Mouse (Mus musculus) heart, postnatal 0 days (tissue): ENCODE results near the gene Slc16a11. TPM values are rescaled to one million over a fixed set of nuclear protein-coding genes. Genes with fewer than 3 reads are reported as not detected.

Source experiments
- ATAC-seq: fragments of 200-750 bp; cut with Nextera tagmentation; 2 replicates; pipeline ENCODE4 v1.8.0; 2017; ENCODE audit warnings: low read depth, moderate number of reproducible peaks, moderate library complexity; ENCODE audit not compliant: insufficient read depth
- DNase-seq: peaks from one replicate; pipeline ENCODE4 v3.0.0-alpha.2; 2016; ENCODE audit warnings: low spot score
- H3K27ac ChIP-seq: fragments of 300-500 bp; sonication (generic); 2 replicates; pipeline ENCODE4 v1.5.1; 2014; ENCODE audit warnings: low read depth, mild to moderate bottlenecking
- H3K27me3 ChIP-seq: fragments of 300-500 bp; sonication (generic); 2 replicates; pipeline ENCODE4 v1.6.1; 2014; ENCODE audit warnings: low read length, mixed read lengths; ENCODE audit not compliant: control insufficient read depth, insufficient read depth
- H3K36me3 ChIP-seq: fragments of 300-500 bp; sonication (generic); replicated peaks from 2 replicates; pipeline ENCODE4 v1.6.1; 2014; ENCODE audit warnings: low read length, mixed read lengths; ENCODE audit not compliant: control insufficient read depth, insufficient read depth
- H3K4me1 ChIP-seq: fragments of 300-500 bp; sonication (generic); 2 replicates; pipeline ENCODE4 v1.6.1; 2014; ENCODE audit warnings: antibody characterized with exemption; ENCODE audit not compliant: control insufficient read depth, insufficient read depth
- H3K4me2 ChIP-seq: fragments of 300-500 bp; sonication (generic); 2 replicates; pipeline ENCODE4 v1.6.1; 2014; ENCODE audit warnings: low read depth, mild to moderate bottlenecking, low read length, moderate library complexity
- H3K4me3 ChIP-seq: fragments of 300-500 bp; sonication (generic); 2 replicates; pipeline ENCODE4 v1.5.1; 2014; ENCODE audit warnings: low read depth, low read length
- H3K9ac ChIP-seq: fragments of 300-500 bp; sonication (generic); replicated peaks from 2 replicates; pipeline ENCODE4 v1.6.1; 2014; ENCODE audit warnings: low read depth, low read length, mixed read lengths
- H3K9me3 ChIP-seq: fragments of 300-500 bp; sonication (generic); replicated peaks from 2 replicates; pipeline ENCODE4 v1.6.1; 2016; ENCODE audit warnings: low read length; ENCODE audit not compliant: control insufficient read depth
- CTCF ChIP-seq: IDR thresholded peaks from 2 replicates; pipeline ENCODE4 v1.5.1; 2016; ENCODE audit warnings: antibody characterized with exemption, control low read depth, low read depth
- EP300 ChIP-seq: IDR thresholded peaks from 2 replicates; pipeline ENCODE4 v1.6.1; 2016; ENCODE audit warnings: antibody characterized with exemption, low read depth
- WGBS: fragments of 180-500 bp; shearing (Covaris S2); extraction: QIAGEN DNeasy Blood & Tissue Kit; methylation state at CpG from one replicate; pipeline ENCODE4 v1.1.7; 2014; 5-methylcytosine and 5-hydroxymethylcytosine counted together
- polyA plus RNA-seq: library from polyadenylated mRNA; unstranded; fragments of >200 nt; fragmentation: Nextera tagmentation; extraction: Ambion mirVana; gene quantifications from 2 replicates; pipeline ENCODE4 v1.2.1, GENCODE M21; 2015
- total RNA-seq: library from RNA; depleted of rRNA; stranded (reverse); fragments of >200 nt; gene quantifications from 2 replicates; pipeline ENCODE4 v1.2.3, GENCODE M21; 2014; ENCODE audit warnings: low replicate concordance

Slc16a11 gene
- total and polyA plus RNA-seq, 2 experiments from 2014 or later: 0.25 TPM; not detected in 1

DNA sequence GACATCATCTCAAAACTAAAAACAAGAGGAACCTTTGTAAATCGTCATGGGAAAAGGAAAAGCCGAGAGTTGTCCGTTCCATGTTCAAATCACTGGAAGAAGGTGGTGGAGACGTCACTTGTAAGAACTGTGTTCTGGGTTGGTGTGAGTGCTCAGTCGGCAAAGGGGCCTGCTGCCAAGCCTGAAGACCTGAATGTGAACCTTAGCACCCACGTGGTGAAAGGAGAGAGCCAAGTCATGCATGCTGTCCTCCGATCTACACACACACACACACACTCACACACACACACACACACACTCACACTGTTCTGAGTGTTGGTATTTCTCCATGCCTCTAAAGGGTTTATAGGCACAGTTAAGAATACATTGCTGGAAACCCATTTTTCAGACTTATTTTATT is 41.4 kb upstream of the Slc16a11 start:
- Histone ChIP-seq H3K4me2 (no peak overlapping the region), H3K4me1 (no peaks in the 10 kb centered on the region), H3K27ac (no peak overlapping the region), H3K36me3 (no peaks in the 10 kb centered on the region), H3K9me3 (no peaks in the 10 kb centered on the region), H3K4me3 (no peak overlapping the region), H3K9ac (no peak overlapping the region), H3K27me3 (no peaks in the 10 kb centered on the region)
- TF ChIP-seq CTCF (no peak), EP300 (no peak)
- WGBS: 72% methylated on average over 7 of the region's 7 CpGs
- ATAC-seq: no peak
- no peak for DNase-seq

DNA sequence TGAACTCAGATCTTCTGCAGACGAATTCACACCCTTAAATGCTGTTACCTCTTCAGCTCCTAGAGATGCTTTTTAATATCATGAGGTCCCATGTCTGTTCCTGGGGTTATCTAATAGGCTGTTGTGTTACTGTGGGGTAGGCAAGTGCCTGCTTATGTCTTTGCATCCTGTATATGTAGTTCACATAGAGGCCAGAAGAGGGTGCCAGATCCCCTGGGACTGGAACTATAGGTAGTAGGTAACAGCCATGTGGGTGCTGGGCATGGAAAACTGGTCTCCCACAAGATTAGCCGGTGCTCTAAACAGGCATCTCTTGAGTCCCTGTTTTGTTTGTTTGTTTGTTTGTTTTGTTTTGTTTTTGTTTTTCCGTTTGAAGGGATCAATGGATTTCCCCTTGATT is 40.7 kb upstream of the Slc16a11 start:
- ATAC-seq: no peak
- Histone ChIP-seq H3K4me2 (no peak overlapping the region), H3K27me3 (no peaks in the 10 kb centered on the region), H3K36me3 (no peaks in the 10 kb centered on the region), H3K4me3 (no peak overlapping the region), H3K4me1 (no peaks in the 10 kb centered on the region), H3K9me3 (no peaks in the 10 kb centered on the region), H3K9ac (no peak overlapping the region), H3K27ac (no peak overlapping the region)
- TF ChIP-seq EP300 (no peak), CTCF (peak; percentile 35)
- DNase-seq: no peak
- 37% methylated on average over 3 of the region's 3 CpGs for WGBS

DNA sequence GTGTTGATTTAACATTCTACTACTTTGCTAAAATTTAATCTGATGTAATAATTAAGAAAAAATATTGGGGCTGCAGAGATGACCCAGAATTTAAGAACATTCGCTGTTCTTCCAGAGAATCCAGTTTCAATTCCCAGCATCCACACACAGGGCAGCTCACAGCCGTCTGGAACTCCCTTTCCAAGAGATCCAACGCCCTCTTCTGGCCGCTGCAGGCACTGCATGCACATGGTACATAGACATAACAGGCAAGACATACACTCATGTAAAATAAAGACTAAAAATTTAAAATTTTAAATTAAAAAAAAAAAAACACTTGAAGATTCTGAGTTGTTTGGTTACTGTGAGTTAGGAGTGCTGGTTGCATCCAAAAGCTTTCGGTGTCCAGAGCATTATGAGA is 40.3 kb upstream of the Slc16a11 start:
- ATAC-seq (no peak), DNase-seq (no peak)
- Histone ChIP-seq H3K27ac (no peak overlapping the region), H3K4me3 (no peak overlapping the region), H3K27me3 (no peaks in the 10 kb centered on the region), H3K4me1 (no peaks in the 10 kb centered on the region), H3K36me3 (no peaks in the 10 kb centered on the region), H3K4me2 (no peak overlapping the region), H3K9ac (no peak overlapping the region), H3K9me3 (no peaks in the 10 kb centered on the region)
- TF ChIP-seq EP300 (no peak), CTCF (no peak)
- 58% methylated on average over 5 of the region's 5 CpGs for WGBS

DNA sequence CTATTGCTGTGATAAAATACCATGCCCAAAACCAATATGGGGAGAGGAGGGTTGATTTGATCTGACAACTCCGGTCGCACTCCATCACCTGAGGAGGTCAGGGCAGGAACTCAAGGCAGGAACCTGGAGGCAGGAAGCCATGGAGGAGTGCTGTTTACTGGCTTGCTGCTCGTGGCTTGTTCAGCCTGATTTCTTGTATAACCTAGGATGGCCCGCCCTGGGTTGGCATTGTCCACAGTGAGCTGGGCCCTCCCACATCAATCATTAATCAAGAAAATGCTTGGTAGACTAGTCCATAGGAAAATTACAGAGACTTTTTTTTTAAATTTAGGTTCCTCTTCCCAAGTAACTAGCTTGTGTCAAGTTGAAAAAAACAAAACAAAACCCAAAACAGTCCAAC is 38.1 kb upstream of the Slc16a11 start:
- H3K27ac ChIP-seq: no peak overlapping the region

DNA sequence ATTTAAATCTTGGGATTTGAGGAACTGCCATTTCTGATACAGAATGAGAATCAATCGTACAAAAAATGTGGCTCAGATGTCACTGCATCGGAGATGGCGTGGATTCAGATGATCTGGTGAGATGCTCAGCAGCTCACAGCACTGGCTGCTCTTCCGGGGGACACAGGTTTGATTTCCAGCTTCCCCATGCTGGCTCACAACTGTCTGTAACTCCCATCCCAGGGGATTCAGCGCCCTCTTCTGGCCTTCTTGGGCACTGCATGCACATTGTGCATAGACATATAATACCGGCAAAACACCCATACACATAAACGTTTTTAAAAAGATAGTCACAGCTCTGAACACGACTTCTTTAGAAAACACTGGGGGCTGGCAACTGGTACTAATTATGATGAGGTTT is 34.9 kb upstream of the Slc16a11 start:
- Histone ChIP-seq H3K36me3 (no peaks in the 10 kb centered on the region), H3K9ac (no peak overlapping the region), H3K9me3 (no peaks in the 10 kb centered on the region), H3K4me2 (no peak overlapping the region), H3K27ac (no peak overlapping the region), H3K4me1 (no peaks in the 10 kb centered on the region), H3K27me3 (no peaks in the 10 kb centered on the region), H3K4me3 (no peak overlapping the region)
- 69% methylated on average over 8 of the region's 8 CpGs for WGBS
- TF ChIP-seq CTCF (peak; percentile 15; the same call in 1 of the 2 replicates), EP300 (no peak)
- ATAC-seq (no peak), DNase-seq (no peak)

More for the DNA sequence above, 38.1 kb upstream of the Slc16a11 start:
- Histone ChIP-seq H3K9me3 (no peaks in the 10 kb centered on the region), H3K4me3 (no peak overlapping the region), H3K4me1 (no peaks in the 10 kb centered on the region), H3K36me3 (no peaks in the 10 kb centered on the region), H3K4me2 (no peak overlapping the region), H3K27me3 (no peaks in the 10 kb centered on the region), H3K9ac (no peak overlapping the region)
- WGBS: 75% methylated on average over 4 of the region's 4 CpGs
- TF ChIP-seq EP300: no peak
- no peak for TF ChIP-seq CTCF
- DNase-seq (no peak), ATAC-seq (no peak)

DNA sequence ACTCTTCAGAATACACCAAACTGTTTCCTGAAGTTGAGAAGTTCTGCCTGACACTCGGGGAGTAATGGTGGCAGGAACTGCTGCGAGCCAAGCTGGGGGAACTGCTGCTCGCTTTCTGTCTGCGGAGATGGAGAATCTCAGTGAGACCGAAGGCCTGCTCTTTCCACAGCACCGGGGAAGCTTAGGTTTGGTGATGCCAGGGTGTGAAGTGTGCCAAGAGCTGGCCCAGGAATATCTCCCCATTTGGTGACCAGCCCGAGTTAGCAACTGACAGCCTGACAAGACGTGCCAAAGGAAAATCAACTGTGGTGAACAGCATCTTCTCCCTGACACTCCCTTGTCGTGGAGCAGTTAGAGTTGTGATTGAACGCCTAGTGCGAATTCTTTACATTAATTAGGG is 34.2 kb upstream of the Slc16a11 start:
- WGBS: 74% methylated on average over 11 of the region's 11 CpGs
- ATAC-seq (no peak), DNase-seq (no peak)
- no peaks in the 10 kb centered on the region for H3K9me3 ChIP-seq
- TF ChIP-seq CTCF (no peak), EP300 (no peak)
- H3K36me3 ChIP-seq: no peaks in the 10 kb centered on the region
- H3K4me3 ChIP-seq: no peak overlapping the region
- no peak overlapping the region for H3K27ac ChIP-seq
- H3K4me2 ChIP-seq: no peak overlapping the region
- no peaks in the 10 kb centered on the region for H3K4me1 ChIP-seq
- no peak overlapping the region for H3K9ac ChIP-seq
- H3K27me3 ChIP-seq: no peaks in the 10 kb centered on the region
